Mouse (Mus musculus) ES-Bruce4 (cell line): Measurements from ENCODE around the gene Nkapd1.

Source experiments
- CTCF ChIP-seq: IDR thresholded peaks from one replicate; pipeline ENCODE4 v1.8.1; 2011; ENCODE audit warnings: low read depth, low read length
- EP300 ChIP-seq: IDR thresholded peaks from 2 replicates; pipeline ENCODE4 v1.6.1; 2011; ENCODE audit warnings: low read depth, low read length; ENCODE audit not compliant: insufficient read depth

DNA sequence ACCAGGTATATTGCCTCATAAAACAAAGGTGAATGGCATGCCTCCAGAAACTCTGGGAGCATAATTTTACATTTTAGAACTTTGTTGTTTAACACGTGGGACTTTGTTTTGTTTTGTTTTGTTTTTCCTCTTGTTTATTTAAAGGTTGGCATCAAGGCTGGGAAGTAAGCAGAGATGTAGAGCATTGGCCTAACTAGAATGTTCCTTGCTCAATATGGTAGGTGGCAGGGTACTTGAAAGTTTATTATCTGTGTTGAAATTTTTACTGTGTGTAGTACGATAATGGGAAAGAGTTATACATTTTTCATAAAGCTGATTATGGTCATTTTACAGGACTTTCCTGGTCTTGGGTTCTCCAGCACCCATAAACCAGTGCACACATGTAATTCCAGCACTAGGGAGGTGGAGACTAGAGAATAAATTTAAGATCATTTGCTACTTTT, 55.3 kb downstream of the Nkapd1 start:
- TF ChIP-seq CTCF (no peak), EP300 (no peak)
